Mouse (Mus musculus): ENCODE measurements around the gene Morn1. TPM values are rescaled to one million over a fixed set of nuclear protein-coding genes. Genes with fewer than 3 reads are reported as not detected.

Gene Morn1
- polyA plus RNA-seq, 1 experiment from 2014 or later = 7.1 TPM

DNA sequence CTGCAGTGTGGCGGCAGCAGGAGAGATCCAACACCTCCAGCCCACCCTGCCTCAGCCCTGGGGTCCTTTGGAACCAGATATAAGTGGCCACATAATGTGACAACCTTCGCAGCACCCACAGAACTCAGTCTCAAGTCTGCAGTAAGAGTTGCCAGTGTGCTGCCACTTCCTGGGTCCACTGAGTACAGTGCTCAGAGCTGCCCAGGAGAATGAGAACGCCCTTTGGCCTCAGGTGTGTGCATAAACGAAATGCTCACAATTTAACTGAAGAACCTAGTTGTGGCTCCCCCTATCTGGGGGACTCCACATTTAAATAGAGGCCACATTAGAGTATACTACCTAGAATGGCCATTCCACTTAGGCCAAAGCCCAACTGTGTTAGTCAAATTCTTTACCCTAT lies 2.8 kb upstream of the Morn1 start:
- Histone ChIP-seq H3K9ac (no peak overlapping the region), H3K27ac (no peak overlapping the region), H3K4me2 (no peak overlapping the region), H3K4me3 (no peak overlapping the region), H3K36me3 (peaks cover 41% of the 10 kb centered on the region), H3K4me1 (replicated peaks) (peaks cover 39% of the 10 kb centered on the region), H3K9me3 (no peaks in the 10 kb centered on the region), H3K27me3 (no peaks in the 10 kb centered on the region)
- no peak for ATAC-seq (ENCODE audit: low FRiP score)
- WGBS = 94% methylated on average over 4 of the region's 4 CpGs

DNA sequence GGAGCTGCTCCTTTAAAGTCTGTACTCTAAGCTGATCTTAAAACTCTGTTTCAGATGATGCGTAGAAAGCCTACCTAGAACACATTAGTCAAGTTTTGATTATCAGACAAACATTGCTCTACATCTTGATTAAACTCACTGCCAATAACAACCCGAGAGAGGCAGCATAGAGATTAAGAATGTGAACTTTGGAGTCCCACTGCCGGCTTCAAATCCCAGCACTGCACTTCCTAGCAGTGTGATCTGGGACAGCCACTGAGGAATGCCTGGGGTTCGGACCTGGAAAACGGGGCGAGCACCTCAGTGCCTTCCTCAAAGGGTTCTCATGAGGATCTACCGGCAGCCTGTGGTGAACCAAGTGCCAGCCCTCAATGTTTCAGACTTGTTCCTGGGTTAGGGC lies 2.0 kb upstream of the Morn1 start:
- peak overlapping the region; percentile 95 for H3K4me2 ChIP-seq
- WGBS = 89% methylated on average over 7 of the region's 7 CpGs
- ATAC-seq (ENCODE audit: low FRiP score) = no peak

DNA sequence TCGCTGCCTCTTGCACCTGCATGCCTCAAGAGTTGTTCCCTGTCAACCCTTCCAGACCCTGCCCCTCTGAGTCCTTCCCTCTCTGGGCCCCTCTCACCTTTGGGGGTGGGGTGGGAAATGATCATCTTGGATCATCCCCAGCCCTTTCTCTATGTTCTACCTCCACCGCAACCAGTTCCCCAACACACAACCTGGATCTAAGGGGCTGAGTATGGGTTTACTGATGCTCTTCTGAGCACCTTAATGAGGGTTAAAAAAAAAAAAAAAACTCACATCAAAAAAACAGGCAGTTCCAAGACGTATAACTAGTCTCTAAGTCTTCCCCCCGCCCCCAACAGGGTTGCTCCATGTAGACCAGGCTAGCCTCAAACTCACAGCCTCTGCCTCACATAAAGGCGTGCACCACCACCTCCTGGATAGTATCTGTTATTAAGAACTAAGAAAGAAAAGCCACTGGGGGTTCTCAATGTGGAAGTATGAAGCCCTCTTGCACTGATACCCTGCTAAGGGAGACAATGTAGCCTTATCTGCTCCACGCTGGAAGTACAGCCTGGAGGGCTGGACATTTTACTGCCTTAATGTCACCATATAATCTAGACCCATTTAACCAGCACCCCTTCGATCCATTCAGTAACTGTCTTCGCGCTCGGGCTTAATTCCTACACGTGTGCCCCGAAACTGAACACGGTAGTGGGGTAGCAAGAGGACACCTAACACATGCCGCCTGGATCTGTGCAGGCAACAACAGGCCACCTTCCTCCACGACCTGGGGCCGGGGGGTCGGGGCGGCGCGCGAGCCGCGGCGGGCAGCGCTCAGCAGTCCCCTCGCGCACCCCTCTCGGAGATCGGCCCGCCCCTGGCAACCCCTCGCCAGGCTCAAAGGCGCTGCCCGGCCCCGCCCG lies 920 bp upstream of the Morn1 start:
- 7% methylated on average over 33 of the region's 35 CpGs for WGBS
- peak; percentile 0; the same call in 1 of the 2 replicates for ATAC-seq (ENCODE audit: low FRiP score)
- Histone ChIP-seq H3K36me3 (peaks cover 39% of the 10 kb centered on the region), H3K4me3 (peak overlapping the region; percentile 90), H3K9ac (peak overlapping the region; percentile 91), H3K9me3 (no peaks in the 10 kb centered on the region), H3K4me2 (peak overlapping the region; percentile 95), H3K4me1 (replicated peaks) (peaks cover 39% of the 10 kb centered on the region), H3K27ac (peak overlapping the region; percentile 94), H3K27me3 (no peaks in the 10 kb centered on the region)

More for the DNA sequence above, 2.0 kb upstream of the Morn1 start:
- Histone ChIP-seq H3K4me1 (replicated peaks) (peaks cover 39% of the 10 kb centered on the region), H3K27me3 (no peaks in the 10 kb centered on the region), H3K27ac (no peak overlapping the region), H3K9me3 (no peaks in the 10 kb centered on the region), H3K36me3 (peaks cover 41% of the 10 kb centered on the region), H3K9ac (0 out of 2 replicates have a peak overlapping the region, but pooled peaks have one; percentile 91), H3K4me3 (no peak overlapping the region)

DNA sequence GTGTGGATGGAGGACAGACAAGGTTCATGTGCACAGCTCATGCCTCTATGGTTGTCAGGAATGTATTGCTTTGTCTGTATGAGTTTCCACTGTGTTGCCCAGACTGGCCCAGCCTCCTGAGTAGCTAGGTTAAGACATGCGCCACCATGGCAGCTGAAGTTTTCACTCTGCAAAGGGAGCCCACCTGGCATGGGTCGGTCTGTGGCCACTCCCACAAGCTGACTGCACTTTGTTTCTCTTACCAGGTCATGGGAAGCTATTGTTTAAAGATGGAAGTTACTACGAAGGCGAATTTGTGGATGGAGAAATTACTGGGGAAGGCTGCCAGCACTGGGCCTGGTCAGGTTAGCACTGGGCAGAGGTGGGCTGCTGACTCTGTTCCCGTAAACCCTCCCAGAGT lies 2.9 kb downstream of the Morn1 start:
- WGBS = 94% methylated on average over 5 of the region's 5 CpGs
- ATAC-seq (ENCODE audit: low FRiP score) = no peak
- no peaks in the 10 kb centered on the region for H3K9me3 ChIP-seq
- H3K36me3 ChIP-seq = peaks cover 25% of the 10 kb centered on the region
- H3K4me3 ChIP-seq = no peak overlapping the region
- no peak overlapping the region for H3K27ac ChIP-seq
- H3K9ac ChIP-seq = no peak overlapping the region
- H3K27me3 ChIP-seq = no peaks in the 10 kb centered on the region
- no peak overlapping the region for H3K4me2 ChIP-seq
- peaks cover 24% of the 10 kb centered on the region for H3K4me1 ChIP-seq (replicated peaks)

DNA sequence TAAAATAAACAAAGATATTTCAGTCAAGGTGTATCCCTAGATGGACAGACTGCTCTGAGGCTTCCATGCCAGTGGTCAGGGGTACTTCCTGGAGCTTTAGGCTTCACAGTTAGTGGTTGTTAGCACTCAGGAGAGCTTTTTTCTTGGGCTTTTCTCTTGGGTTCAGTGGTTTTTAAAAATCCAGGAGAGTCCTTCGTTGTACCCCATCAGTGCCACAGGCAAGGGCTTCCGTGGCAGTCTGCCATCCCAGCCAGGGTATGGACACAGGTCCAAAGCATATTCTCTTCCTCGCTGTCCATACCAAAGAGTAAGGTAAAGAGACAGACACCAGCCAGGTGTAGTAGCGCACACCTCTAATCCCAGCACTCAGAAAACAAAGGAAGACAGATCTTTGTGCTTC lies 3.8 kb downstream of the Morn1 start:
- Histone ChIP-seq H3K27me3 (no peaks in the 10 kb centered on the region), H3K27ac (no peak overlapping the region), H3K4me2 (no peak overlapping the region), H3K9ac (no peak overlapping the region), H3K4me1 (replicated peaks) (peaks cover 15% of the 10 kb centered on the region), H3K9me3 (no peaks in the 10 kb centered on the region), H3K4me3 (no peak overlapping the region), H3K36me3 (peaks cover 25% of the 10 kb centered on the region)
- ATAC-seq (ENCODE audit: low FRiP score) = no peak
- WGBS = 96% methylated on average over 4 of the region's 4 CpGs

DNA sequence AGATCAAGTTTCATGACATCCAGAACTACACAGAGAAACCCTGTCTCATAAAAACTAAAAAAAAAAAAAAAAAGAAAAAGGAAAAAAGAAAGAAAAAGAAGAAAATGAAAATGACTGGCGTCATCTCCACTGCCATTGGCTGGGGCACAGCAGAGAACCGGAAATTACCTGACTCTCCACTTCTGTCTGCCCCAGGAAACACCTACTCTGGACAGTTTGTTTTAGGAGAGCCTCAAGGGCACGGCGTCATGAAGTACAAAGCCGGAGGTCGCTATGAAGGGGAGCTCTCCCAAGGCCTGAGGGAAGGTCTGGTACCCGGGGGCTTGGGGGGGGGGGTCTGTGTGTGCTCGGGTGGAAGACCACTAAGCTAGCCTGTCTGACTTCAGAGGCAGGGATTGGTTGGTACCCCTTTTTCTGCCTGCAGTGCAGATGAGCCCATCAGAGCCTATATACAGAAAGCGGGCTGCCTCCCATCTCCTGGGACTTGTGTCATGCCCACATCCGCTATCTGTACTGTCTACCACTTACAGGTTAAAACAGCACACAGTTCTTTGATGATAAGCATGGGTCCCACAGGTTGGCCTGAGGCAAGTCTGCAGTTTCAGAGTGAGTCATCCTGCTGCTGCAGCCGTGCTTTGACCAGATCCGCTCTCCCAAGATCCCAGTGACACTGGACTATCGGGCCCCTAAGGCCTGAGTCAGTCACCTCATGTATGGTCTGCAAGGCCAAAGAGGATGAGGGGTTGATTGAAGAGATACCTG lies 4.5 kb downstream of the Morn1 start:
- H3K27me3 ChIP-seq = no peaks in the 10 kb centered on the region
- ATAC-seq (ENCODE audit: low FRiP score) = no peak
- peaks cover 14% of the 10 kb centered on the region for H3K4me1 ChIP-seq (replicated peaks)
- H3K4me2 ChIP-seq = no peak overlapping the region
- H3K4me3 ChIP-seq = no peak overlapping the region
- H3K9ac ChIP-seq = peak overlapping the region; percentile 6; the same call in 1 of the 2 replicates
- peaks cover 25% of the 10 kb centered on the region for H3K36me3 ChIP-seq
- no peaks in the 10 kb centered on the region for H3K9me3 ChIP-seq
- no peak overlapping the region for H3K27ac ChIP-seq
- WGBS = 96% methylated on average over 13 of the region's 13 CpGs

DNA sequence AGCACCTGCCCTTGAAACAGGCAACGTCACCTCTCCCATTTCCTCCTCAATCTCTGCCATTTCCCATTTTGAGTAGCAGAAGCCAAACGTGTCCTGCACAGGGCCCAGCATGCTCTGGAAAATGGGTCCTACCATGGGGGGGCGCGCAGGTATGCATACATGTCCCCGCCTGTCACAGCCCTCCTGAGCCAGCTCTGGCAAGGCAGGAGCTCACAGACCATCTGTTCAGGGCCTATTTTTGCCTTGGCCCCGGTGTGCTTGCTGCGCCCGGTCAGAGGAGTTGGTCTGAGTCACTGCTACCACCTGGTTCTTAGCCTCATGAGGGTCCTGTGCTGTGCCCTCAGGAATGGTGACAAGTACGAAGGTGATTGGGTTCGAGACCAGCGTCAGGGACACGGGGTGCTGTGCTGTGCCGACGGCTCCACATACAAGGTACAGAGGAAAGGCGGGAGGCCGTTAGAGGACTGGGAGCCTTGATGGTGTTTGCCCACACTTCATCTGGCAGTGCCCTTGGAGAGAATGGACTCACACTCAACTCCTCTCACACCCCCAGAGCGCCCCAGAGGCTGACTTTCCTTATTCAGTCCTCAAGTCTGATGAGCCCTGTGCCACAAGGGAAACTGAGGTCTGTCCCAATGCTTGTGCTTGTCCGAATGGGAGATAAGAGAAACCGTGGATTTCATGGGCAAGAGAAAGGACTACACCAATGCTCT lies 6.5 kb downstream of the Morn1 start:
- H3K4me3 ChIP-seq = no peak overlapping the region
- H3K36me3 ChIP-seq = peaks cover 25% of the 10 kb centered on the region
- 92% methylated on average over 19 of the region's 19 CpGs for WGBS
- no peak overlapping the region for H3K27ac ChIP-seq
- no peaks in the 10 kb centered on the region for H3K27me3 ChIP-seq
- H3K9ac ChIP-seq = peak overlapping the region; percentile 15; the same call in 1 of the 2 replicates
- ATAC-seq (ENCODE audit: low FRiP score) = no peak
- no peak overlapping the region for H3K4me2 ChIP-seq
- H3K4me1 ChIP-seq (replicated peaks) = peaks cover 4% of the 10 kb centered on the region
- H3K9me3 ChIP-seq = no peaks in the 10 kb centered on the region

DNA sequence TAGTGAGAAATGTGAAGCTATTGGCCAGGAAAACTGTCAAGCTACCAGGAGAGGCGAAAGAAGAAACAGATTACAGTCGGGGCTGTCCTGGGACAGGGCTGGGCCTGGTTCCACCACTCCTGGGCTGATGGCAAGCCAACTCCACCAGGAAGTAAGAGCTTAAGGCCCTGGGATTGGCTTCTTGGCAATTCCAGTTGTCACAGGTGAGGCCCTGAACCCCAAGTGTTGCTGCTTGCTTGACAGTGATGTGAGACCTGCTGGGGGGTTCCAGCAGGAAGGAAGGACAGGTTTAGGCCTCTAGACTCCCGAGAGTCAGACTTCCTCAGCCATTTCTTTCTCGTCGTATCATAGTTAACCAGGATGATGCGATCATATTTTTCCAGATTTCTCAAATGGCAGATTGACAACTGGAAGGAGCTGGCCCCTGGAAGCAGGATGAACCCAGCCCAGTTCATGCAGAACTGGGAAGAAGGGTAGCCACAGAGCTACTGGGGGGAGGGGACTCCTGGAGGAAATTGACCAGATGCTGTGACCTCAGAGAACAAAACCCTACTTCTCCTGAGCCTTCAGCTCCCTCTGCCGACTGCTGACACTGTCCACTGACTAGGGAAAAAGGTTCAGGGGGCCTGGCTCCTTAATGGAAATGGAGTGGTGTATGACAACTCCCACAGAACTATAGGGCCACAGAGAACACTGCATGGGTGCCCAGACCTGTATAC lies 7.2 kb downstream of the Morn1 start:
- WGBS = 82% methylated on average over 7 of the region's 7 CpGs

DNA sequence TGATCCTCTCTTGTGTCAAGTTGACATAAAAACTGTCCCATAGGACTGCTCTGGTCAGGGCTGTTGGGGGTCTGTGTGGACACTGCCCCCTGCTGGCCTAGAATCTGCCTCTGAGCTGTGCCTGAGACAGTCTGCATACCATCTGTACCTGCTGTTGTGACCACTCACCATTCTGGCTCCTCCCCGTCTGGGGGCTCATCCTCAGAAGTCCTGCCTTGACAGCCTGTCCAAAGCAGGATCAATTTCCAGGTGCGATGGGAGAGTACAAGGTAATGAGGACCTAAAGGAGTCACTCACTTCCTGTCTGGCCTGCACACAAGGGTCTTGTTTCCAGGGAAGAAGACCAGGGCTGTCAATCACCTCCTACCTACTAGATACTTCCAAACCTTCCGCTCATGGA lies 8.2 kb downstream of the Morn1 start:
- Histone ChIP-seq H3K27ac (no peak overlapping the region), H3K9me3 (no peaks in the 10 kb centered on the region), H3K4me3 (no peak overlapping the region), H3K9ac (no peak overlapping the region), H3K36me3 (peaks cover 17% of the 10 kb centered on the region), H3K27me3 (no peaks in the 10 kb centered on the region), H3K4me1 (replicated peaks) (peaks cover 4% of the 10 kb centered on the region), H3K4me2 (no peak overlapping the region)
- ATAC-seq (ENCODE audit: low FRiP score) = peak; percentile 57; the same call in 1 of the 2 replicates
- WGBS = 77% methylated on average over 3 of the region's 3 CpGs

More for the DNA sequence above, 7.2 kb downstream of the Morn1 start:
- Histone ChIP-seq H3K4me3 (no peak overlapping the region), H3K36me3 (peaks cover 25% of the 10 kb centered on the region), H3K9me3 (no peaks in the 10 kb centered on the region), H3K27ac (no peak overlapping the region), H3K4me2 (no peak overlapping the region), H3K4me1 (replicated peaks) (peaks cover 4% of the 10 kb centered on the region), H3K27me3 (no peaks in the 10 kb centered on the region), H3K9ac (peak overlapping the region; percentile 15; the same call in 1 of the 2 replicates)
- ATAC-seq (ENCODE audit: low FRiP score) = no peak

DNA sequence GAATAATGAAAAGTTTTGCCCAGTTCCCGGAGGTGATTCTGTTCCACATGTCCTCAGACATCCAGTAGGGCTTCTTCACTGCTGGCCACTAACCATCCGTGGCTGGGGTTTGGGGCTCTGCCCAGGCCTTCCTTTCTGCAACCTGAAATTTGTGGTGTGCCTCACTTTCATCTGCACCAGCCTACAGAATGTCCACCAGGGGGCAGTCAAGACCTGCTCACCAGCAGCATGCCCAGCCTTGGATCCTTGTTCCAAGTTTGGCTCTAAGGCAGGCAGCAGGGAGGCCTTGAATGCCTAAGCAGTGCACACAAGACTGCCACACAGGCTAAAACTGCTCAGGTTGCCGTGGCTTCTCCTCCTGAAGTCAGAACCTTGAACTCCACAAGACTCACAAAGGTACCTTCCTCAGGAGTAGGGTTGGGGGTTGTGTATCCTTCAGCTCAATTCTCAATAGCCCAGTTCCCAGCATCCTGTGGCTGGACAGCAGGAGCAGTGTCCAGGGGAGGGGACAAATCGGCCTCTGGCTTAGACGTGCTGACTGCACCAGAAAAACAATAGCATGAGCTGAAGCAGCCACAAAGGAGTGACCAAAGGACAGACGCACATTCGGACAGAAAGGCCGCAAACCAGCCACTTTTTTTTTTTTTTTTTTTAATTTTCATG lies 9.0 kb downstream of the Morn1 start:
- no peak overlapping the region for H3K4me3 ChIP-seq
- no peaks in the 10 kb centered on the region for H3K9me3 ChIP-seq
- peaks cover 11% of the 10 kb centered on the region; the same call in 1 of the 2 replicates for H3K36me3 ChIP-seq
- WGBS = 30% methylated on average over 8 of the region's 8 CpGs
- H3K27ac ChIP-seq = peak overlapping the region; percentile 71; the same call in 1 of the 2 replicates
- H3K27me3 ChIP-seq = no peaks in the 10 kb centered on the region
- peaks cover 4% of the 10 kb centered on the region for H3K4me1 ChIP-seq (replicated peaks)
- peak; percentile 76 for ATAC-seq (ENCODE audit: low FRiP score)
- H3K4me2 ChIP-seq = no peak overlapping the region
- H3K9ac ChIP-seq = no peak overlapping the region

DNA sequence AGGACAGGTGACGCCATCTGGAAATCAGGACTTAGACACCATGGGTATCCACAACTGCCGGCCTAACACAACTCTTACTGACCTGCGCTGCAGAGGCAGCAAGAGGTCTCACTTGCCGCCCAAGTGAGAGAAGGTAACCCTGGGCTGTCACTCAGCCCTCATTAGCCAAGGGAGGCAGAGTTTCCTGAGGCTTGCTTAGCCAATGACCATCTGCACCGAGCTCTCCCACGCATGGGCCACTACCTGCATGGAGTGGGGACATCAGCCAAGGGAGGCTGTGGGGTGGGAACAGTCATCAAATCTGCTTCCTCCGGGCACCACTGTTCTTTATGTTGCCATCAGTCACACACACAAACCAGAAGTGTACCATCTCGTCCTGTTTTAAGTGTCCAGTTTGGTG lies 9.6 kb downstream of the Morn1 start:
- H3K9ac ChIP-seq = peak overlapping the region; percentile 51; the same call in 1 of the 2 replicates

More for the DNA sequence above, 9.6 kb downstream of the Morn1 start:
- Histone ChIP-seq H3K4me2 (no peak overlapping the region), H3K27ac (peak overlapping the region; percentile 71; the same call in 1 of the 2 replicates), H3K4me1 (replicated peaks) (peaks cover 4% of the 10 kb centered on the region), H3K36me3 (peaks cover 8% of the 10 kb centered on the region; the same call in 1 of the 2 replicates), H3K27me3 (no peaks in the 10 kb centered on the region), H3K9me3 (no peaks in the 10 kb centered on the region), H3K4me3 (no peak overlapping the region)
- 86% methylated on average over 8 of the region's 8 CpGs for WGBS
- no peak for ATAC-seq (ENCODE audit: low FRiP score)
